Mouse (Mus musculus): ENCODE data around the gene Cldn20.

GRCm38 (mm10) chr17:3500076-3500475, 32.3 kb upstream of the Cldn20 start:
- TF ChIP-seq CTCF (IDR thresholded peaks at IDR 0.05; ENCODE audit: borderline replicate concordance, insufficient read depth, low read depth, low read length) (no peak), POLR2A (IDR thresholded peaks at IDR 0.05; ENCODE audit: borderline replicate concordance, insufficient read depth, low read length) (no peak)

Measured in cerebellum, adult 2 months (tissue).